Mouse (Mus musculus) adrenal gland, adult 2 months (tissue): ENCODE measurements around the gene Cpped1. TPM values are rescaled to one million over a fixed set of nuclear protein-coding genes. Genes with fewer than 3 reads are reported as not detected.

Experiments used
- DNase-seq: peaks from one replicate; pipeline ENCODE4 v3.0.0; 2021
- long read RNA-seq: library from polyadenylated mRNA; stranded (forward); transcript quantifications from one replicate; pipeline ENCODE4 v2.0.0, GENCODE M21; 2021
- polyA plus RNA-seq: library from polyadenylated mRNA; depleted of rRNA; stranded (reverse); fragments of >200 nt; gene quantifications from 2 replicates; pipeline ENCODE4 v1.2.3, GENCODE M21; 2012; rRNA removed
- total RNA-seq, 2 experiments: library from RNA; stranded (reverse); gene quantifications; 2 replicates each; pipeline ENCODE4 v1.2.3; 2021

Gene Cpped1
- total RNA-seq (10 to 100 TPM; 43.0 to 47.0 TPM), polyA plus RNA-seq (25.7 and 28.6 TPM in 2 replicates)
- long read RNA-seq, transcript Cpped1-202 (4 exons, 2,663 nt): major isoform, 25 of 34 reads
- long read RNA-seq, partial matches to known transcripts: 4 of 34 reads
- long read RNA-seq, other reads (novel, unspliced or antisense): 4 of 34 reads

DNA sequence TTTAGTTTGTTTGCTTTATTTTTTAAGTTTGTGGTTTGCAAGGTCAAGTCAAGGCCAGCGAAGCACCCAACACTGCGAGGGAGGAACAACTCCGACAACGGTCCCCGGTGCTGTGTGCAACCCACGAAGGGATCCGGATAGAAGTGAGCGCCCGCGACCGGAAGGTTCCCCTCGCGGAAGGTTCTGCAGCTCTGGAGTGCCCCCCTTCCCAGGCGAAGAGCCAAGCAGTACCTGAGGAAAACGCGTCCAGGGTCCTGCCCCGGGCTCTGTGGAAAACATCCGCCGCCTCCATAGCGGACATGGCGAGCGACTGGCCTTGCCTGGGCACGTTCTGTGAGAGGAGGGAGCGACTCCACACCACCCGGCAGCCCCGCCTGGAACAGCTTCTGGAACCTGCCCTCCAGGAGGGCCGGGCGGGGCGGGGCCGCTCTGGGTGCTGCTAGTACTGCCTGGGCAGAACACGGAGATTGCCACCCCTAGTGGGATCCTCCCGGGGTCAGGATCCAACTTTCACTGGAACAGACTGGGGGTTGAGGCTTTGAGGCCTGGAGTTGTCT lies at the start of gene Cpped1:
Cpped1 (minus strand) TSS at position 411 of the 557 bp plus-strand sequence.
- DNase-seq: peak; percentile 95

DNA sequence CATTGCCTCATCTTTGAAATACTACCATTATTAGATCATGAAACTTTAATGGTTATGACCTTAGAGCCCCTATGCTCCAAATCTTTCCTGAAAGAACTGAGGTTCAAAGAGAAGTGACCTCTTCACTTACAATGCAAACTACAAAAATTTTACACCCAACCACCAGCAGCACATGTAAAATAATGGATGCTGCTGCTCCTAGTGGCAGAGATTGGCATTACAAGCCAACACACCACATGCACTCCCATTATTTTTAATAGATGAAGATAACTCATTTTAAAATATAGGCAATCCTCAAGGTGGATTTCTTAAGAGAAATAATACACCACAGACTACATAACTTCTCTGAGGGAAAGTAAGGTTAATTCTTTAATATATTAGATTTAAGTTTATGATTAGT lies 31.2 kb upstream of the Cpped1 start:
- peak; percentile 34 for DNase-seq

GRCm38 (mm10) chr16:11910801-11911200 lies 1.6 kb upstream of the Cpped1 start:
- no peak for DNase-seq

- DNase-seq: no peak
These were observed 572 bp upstream of the Cpped1 start for GRCm38 (mm10) chr16:11909817-11910216.

- no peak for DNase-seq
These were observed 707 bp downstream of the Cpped1 start for GRCm38 (mm10) chr16:11908461-11909014.

DNA sequence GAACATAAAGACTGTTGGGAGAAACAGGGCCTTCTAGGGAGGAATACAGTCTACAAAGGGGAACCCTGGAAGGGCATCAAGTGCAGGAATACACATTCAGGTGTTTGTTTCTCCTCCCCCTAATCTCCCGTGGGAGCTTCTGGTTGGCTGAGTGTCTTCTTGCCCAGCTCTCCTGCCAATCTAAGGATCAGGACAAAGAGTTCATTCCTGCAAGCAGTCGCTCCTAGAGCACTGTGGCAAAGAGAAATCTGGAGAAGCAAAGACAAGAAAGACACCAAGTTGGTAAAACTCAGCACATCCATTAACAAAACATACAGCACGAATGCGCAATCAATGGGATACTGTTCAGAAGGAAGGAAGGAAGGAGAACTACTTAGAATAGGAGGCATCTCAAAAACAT lies 1.4 kb downstream of the Cpped1 start:
- no peak for DNase-seq

DNA sequence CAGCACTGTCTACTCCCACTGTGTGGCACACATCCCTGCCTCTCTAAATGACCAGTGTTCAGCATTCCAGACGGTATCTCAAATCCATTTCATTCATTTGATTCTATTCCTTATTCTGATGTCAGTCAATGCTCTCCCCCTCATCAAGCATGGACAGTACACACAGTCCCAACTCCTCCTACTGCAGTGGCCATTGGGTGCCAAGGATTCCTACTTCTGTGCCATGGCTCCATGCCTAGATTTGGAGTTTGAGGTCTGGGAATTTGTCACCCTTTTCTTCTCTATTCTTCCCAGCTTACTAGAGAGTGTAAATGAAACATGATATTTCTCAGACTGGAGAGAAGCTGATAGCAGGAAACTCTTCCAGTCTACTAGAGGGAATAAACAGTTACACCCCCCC lies 2.3 kb downstream of the Cpped1 start:
- DNase-seq: no peak

GRCm38 (mm10) chr16:11905216-11905615 lies 4.0 kb downstream of the Cpped1 start:
- DNase-seq: no peak

- no peak for DNase-seq
These were observed 7.2 kb downstream of the Cpped1 start for GRCm38 (mm10) chr16:11902007-11902406.

GRCm38 (mm10) chr16:11900341-11900740 lies 8.9 kb downstream of the Cpped1 start:
- peak; percentile 56 for DNase-seq

DNA sequence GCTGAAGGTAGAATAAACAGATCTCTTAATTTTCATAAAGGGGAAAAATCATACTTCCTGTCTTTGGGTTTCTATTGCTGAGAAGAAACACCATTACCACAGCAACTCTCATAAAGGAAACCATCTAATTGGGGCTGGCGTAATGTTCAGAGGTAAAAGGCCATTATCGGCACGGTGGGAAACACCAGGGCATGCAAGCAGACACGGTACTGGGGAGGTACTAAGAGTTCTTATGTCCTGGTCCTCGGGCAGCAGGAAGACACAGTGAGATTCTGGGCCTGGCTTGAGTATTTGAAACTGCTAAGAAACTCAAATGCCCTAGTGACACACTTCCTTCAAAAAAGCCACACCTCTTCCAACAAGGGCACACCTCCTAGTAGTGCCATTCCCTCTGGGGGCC lies 12.8 kb downstream of the Cpped1 start:
- no peak for DNase-seq

DNA sequence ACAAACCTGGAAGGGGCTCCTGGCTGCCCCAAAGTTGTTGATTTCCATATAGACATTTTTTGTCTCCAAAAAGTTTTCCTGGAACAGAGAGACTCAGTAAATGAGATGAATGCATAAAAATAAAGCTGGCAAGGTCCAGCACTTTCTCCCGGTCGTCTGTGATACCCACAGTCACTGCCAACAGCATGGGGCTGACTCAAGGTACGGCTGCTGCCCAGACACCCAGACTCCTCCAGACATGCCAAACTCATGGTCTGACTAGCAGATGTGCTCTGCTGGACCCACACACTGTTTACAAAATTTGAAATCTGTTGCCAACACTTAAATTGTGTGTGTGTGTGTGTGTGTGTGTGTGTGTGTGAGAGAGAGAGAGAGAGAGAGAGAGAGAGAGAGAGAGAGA lies 14.4 kb downstream of the Cpped1 start:
- no peak for DNase-seq

GRCm38 (mm10) chr16:11890186-11890585 lies 19.1 kb downstream of the Cpped1 start:
- no peak for DNase-seq

GRCm38 (mm10) chr16:11889741-11890140 lies 19.5 kb downstream of the Cpped1 start:
- DNase-seq: no peak

GRCm38 (mm10) chr16:11881795-11882194 lies 27.4 kb downstream of the Cpped1 start:
- no peak for DNase-seq

DNA sequence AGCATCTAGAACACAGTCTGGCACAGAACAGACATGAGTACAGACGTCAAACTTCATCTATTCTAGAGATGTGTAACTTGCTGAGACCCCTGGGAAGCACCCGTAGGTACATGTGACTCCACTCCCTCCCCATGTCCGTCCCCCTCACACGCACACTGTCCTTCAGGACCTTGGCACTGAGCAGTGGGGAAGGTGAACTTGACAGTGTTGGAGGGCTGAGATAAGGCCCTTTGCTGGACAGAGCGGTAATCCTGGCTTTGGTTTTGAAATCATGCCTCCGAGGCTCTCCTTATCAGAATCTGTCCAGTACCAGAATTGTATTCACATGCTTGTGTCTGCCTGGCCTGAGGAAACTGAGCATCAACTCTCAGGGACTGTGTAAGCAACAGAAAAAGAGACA lies 28.8 kb downstream of the Cpped1 start:
- no peak for DNase-seq

- DNase-seq: no peak
These were observed 30.0 kb downstream of the Cpped1 start for GRCm38 (mm10) chr16:11879196-11879595.

GRCm38 (mm10) chr16:11875227-11875626 lies 34.0 kb downstream of the Cpped1 start:
- no peak for DNase-seq

GRCm38 (mm10) chr16:11873292-11873691 lies 36.0 kb downstream of the Cpped1 start:
- DNase-seq: peak; percentile 32

GRCm38 (mm10) chr16:11868486-11868885 lies 40.8 kb downstream of the Cpped1 start:
- DNase-seq: no peak

DNA sequence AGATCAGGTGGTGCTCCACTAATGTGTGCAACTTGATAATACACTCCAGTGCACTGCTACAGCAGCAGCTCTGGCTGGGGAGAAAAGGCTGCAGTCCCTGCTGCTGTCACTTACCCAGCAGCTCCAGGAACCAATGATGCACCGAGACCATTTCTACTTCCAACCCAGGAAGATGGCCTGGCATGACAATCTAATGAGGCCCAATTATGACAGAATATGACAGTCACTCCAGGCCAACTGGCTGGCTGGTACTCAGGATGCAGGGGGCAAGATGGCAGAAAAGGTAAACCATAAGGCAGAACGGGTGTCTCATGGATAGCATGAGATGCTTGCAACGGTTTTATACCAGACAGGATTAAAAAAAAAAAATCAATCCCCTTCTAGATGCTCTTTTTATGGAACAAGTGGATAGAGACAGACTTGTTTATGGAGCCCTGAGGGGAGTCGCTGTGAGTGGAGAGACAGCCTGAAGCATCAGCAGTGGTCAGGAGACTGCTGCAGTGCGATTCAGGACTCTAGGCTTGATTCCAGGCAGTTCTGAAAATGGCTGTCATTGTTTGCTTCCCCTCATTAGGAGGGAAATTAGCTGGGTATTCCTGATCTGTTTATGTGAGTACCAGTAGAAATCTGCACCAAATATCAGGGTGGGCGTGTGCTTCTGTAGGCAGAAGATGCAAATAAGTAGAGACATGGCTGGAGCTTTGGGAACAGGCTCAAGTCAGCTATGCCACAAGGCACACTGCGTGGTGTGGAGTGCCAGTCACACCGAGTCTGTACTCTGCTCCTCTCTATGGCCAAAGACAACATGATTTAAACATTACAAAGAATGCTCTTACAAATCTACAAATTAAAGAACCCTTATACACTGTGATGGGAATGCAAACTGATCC lies 56.3 kb downstream of the Cpped1 start:
- no peak for DNase-seq

GRCm38 (mm10) chr16:11848990-11849658 lies 60.1 kb downstream of the Cpped1 start:
- no peak for DNase-seq
